Mouse (Mus musculus) erythroblast, adult 5-6 weeks (primary cell): ENCODE measurements around the gene Angptl8. TPM values are rescaled to one million over a fixed set of nuclear protein-coding genes. Genes with fewer than 3 reads are reported as not detected.
"Not testable (repeated sequence)": the region's sequence is repeated elsewhere in the genome, so short reads cannot be mapped to it uniquely, and the experiment has no call there.

Experiments
- ATAC-seq: replicated peaks from 2 replicates; pipeline ENCODE4 v1.8.0; 2016; ENCODE audit warnings: moderate number of reproducible peaks, mild to moderate bottlenecking, moderate TSS enrichment, inconsistent platforms; ENCODE audit not compliant: poor library complexity, low FRiP score, severe bottlenecking
- total RNA-seq, 2 experiments: library from RNA; stranded (forward) in 1 of 2; stranded (reverse) in 1 of 2; fragments of 150-400 nt in 1 of 2; fragments of 200-764, 138-1000 nt in 1 of 2; gene quantifications; 2 replicates each; pipeline versions ENCODE4 v1.2.3 to v1.2.4; 2015 to 2017; ENCODE audit warnings: low replicate concordance in 2 of 2

Angptl8 gene
- total RNA-seq, 2 experiments from 2014 or later: not detected

DNA sequence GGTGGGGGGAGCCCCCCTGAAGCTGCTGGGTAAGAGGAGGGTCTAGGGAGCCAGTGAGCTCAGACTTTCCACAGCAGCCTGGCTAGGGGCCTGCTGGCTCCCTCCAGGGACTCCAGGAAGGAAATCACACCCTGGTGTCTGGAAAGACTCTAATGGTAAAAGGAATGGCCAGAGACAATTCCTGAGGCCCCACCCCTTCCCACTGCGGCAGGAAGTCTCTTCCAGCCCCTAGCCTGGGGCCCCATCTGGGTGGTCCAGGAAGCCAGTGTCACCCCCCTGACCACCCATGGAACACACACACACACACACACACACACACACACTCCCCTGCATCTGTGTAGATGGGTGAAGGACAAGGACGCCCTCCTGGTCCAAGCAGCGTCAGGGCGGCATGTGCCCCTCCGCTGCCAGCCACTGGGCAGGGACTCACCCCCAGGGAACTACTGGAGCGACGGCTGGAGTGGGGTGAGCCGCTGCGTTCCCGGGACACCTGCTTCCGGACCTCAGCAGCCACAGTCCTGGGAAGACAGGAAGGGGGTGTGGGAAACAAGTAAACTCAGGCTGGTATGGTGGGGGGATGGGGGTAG lies 11.5 kb downstream of the Angptl8 start:
- ATAC-seq: no peak

- ATAC-seq: no peak
These were observed 12.1 kb downstream of the Angptl8 start for GRCm38 (mm10) chr9:21847425-21847824.

GRCm38 (mm10) chr9:21847926-21848325 lies 12.6 kb downstream of the Angptl8 start:
- ATAC-seq: no peak

GRCm38 (mm10) chr9:21849691-21850677 lies 14.7 kb downstream of the Angptl8 start:
- ATAC-seq: no peak

- ATAC-seq: no peak
These were observed 15.8 kb downstream of the Angptl8 start for GRCm38 (mm10) chr9:21851084-21851483.

DNA sequence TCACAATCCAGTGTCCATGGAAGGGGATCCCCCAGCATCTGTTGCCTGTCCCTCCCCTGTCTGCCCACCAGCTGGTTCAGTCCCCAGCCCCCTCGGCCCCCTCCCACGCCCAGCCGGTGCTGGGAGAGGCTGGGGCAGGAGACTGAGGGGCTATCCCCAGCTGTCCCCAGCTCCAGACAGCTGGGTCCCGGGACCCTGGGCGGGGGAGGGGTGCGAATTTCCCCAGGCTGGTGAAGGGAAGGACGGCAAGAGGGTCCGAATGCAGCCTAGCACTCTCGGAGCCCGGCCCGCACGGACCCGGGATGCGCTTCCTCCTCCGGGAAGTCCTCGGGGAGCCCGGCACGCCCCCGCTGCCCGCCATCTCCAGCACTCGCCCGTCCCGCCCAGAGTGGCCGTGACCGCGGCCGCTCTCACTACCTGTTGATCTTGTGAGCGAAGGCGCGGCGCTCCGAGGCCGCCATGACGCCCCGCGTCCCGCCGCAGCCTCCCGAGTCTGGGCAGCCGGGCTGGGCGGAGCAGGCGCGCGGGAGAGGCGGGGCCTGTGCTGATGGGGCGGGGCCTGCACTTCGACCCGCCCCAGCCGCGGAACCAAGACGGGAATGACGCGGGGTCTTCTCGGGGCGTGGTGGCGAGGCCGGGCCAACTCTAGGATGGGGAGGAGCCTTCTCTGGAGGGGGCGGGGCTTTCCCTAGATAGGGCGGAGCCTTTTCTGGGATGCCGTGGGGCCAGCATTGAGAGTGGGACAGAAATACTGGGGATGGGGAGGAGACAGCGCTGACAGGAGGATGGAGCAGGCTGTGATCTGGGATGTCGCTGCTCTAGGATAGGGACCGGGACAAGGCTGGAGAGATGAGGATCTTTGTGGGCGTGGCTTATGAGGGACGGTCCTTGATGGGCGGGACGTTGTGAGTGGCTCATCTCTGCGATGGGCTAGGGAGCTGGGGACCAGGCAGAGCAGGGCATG lies 17.1 kb downstream of the Angptl8 start, which contains the start of gene Dock6:
Gene Dock6, minus strand, starts transcription at position 508 of the 964 bp plus-strand sequence.
- peak; percentile 42 for ATAC-seq

DNA sequence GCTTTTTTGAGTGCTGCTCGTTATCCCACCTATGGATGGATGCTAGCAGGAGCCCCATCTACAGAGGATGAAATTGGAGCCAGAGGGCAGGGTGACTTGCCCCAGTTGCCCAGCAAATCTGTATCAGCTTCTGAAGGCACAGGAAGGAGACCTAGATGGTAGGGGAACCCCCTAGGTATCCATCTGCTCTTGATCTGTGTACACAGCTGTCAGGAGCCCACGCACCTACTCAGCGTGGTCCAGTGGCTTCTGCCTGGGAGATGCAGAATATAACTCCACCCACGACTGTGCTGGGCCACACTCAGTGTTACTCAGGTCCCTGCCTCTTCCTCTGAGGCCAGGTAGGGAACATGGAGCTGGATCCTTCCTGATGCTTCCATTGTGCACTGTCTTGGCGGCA lies 18.7 kb downstream of the Angptl8 start:
- no peak for ATAC-seq

DNA sequence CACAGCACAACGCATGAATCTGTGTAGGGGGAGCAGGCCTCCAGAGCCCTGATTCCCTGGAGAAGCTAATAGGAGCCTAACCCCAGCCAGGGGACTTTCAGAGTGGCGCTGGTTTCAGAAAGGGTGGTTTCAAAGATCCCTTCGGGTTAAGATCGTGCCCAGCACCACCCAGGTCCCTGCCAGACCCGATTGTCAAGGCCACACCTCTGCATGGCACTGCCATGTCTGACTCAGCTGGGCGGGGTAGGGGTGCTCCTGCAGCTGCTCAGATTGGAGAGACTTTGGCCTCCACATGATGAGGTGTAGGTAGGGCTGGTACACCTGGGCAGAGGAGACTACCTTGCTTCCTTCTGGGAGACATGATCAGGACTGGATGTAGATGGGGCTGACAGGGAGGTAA lies 19.6 kb downstream of the Angptl8 start:
- ATAC-seq: no peak

DNA sequence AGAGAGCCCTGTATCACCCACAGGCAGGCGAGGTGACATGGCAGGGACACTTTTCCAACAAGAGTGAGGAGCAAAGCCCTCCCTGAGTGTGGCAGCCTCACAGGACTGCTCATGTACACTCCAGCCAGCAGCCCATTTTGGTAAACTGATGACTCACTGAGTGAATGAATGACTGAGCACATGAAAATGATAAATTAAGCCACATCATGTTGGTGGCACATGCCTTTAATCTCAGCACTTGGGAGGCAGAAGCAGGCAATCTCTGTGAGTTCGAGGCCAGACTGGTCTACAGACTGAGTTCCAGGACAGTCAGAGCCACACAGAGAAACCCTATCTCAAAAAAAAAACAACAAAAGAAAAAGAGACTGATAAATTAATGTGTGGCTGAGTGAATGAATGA lies 22.2 kb downstream of the Angptl8 start:
- ATAC-seq: no peak

DNA sequence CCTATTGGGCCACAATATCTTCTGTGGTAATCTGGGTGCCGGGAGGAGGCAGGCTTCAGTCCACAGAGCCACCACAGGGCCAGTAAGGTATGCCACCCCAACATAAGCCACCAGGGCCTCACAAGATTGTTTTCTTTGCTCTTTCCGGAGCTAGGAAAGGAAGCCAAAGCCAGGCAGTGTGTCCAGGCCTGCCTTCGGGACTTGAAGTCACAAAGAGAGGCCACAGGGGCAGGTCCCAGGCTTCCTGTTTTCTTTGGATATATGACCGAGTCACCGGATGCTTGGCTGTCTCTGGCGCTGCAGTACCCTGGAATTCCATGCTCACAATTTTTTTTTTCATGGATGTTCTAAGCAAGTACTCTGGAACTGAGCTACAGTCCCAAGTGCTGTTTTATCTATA lies 22.8 kb downstream of the Angptl8 start:
- no peak for ATAC-seq

DNA sequence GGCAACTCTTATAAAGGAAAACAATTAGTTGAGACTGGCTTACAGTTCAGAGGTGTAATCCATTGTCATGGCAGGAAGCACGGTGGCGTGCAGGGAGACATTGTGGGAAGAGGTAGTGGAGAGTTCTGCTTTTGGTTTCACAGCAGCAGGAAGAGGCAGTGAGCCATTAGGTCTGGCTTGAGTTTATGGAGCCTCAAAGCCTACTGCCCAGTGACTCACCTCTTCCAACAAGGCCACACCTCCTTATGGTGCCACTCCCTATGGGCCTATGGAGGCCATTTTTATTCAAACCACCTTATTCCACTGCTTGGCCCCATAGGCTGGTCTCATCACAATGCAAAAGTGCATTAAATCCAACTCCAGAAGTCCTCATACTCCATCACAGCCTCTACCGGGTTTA lies 24.3 kb downstream of the Angptl8 start:
- no peak for ATAC-seq

- not testable (repeated sequence) for ATAC-seq
These were observed 25.0 kb downstream of the Angptl8 start for GRCm38 (mm10) chr9:21860349-21860748.

- no peak for ATAC-seq
These were observed 26.9 kb downstream of the Angptl8 start for GRCm38 (mm10) chr9:21862181-21862580.

GRCm38 (mm10) chr9:21865673-21866398 lies 30.5 kb downstream of the Angptl8 start:
- ATAC-seq: no peak

DNA sequence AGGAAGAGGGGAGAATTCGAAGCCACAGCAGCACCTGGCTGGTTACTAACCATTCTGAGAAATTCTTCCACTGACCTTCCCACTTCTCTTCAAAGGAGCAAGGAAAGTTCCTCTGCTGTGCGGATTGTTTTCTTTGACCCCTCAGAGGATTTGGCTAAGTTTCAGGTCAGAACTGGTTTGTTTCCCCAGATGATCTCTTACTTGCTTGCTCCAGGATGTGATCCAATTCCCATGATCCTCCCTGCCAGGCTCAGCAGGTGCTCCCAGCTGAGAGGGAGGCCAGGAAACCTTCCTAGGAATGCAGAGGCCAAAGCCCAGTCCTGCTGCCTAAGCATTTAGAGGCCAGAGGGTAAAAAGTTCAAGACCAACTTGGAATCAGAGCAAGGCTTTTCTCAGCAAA lies 31.3 kb downstream of the Angptl8 start:
- no peak for ATAC-seq

- ATAC-seq: no peak
These were observed 32.4 kb downstream of the Angptl8 start for GRCm38 (mm10) chr9:21867726-21868125.

DNA sequence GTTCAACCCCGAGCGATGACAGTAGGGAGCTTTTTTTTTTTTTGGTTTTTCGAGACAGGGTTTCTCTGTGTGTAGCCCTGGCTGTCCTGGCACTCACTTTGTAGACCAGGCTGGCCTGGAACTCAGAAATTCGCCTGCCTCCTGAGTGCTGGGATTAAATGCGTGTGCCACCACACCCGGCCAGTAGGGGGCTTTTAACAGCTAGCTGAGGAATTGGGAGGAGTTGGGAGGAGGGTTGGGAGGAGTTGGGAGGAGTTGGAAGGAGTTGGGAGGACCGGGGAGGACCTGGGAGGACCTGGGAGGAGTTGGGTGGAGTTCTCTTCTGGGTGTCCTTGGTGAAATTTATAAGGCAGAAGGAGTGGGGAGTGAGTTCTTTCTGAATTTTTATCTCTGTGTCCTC lies 34.0 kb downstream of the Angptl8 start:
- ATAC-seq: not testable (repeated sequence)

GRCm38 (mm10) chr9:21870879-21871524 lies 35.7 kb downstream of the Angptl8 start:
- ATAC-seq: no peak

DNA sequence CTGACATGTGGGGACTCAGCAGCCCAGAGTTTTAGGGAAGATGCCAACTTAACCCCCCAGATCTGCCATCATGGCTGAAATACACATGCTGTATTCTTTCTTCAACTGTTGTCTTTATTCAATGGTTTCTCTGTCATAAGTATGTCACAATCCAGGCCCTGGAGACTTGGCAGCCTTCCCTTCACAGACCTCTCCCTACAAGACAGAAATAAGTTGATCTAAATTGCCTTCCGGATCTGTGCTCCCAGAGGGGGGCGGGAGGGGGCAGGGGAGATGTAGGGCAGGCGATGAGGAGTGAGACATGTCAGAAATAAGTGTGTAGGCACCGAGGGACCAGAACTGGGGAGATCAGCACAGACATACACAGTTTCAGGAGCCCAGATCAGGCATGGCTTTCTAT lies 36.9 kb downstream of the Angptl8 start:
- ATAC-seq: no peak
